14 mouse cellular contexts compared by ENCODE assay signal in the genomic region with DNA sequence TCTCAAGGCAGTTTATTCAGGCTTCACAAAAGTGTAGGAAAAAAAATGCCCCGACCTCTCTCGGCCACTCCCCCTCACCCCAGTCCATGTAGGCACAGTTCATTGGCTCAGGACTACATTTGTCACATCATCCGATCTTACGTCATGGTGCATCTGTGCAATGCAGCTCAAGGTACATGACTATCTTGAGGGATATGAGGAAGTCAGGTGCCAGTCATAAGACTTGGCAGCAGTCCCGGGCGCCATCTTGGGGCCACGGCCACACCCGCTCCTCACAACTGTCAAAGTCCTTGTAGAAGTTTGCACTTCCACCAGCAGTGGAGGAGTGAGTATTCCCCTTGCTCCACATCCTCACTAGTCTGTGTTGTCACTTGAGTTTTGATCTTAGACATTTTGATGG. TPM values are rescaled to one million over a fixed set of nuclear protein-coding genes. Genes with fewer than 3 reads are reported as not detected.
"Had no signal": no experiment of that assay in that cellular context is flagged by ENCODE, and none has a peak within 500 bp of the region (broad histone marks: within the 10 kb centered on the region; RNA-seq: fewer than 3 reads in every experiment).

No protein-coding gene starts in this region.

RNA-seq across cellular contexts. Expression of a gene that starts 31.6 kb away (rescaled TPM):
- total RNA-seq: gastrocnemius, adult 8-10 months had no signal
- polyA plus RNA-seq: erythroblast, embryonic 14.5 days had no signal

RNA-seq across cellular contexts. Expression of a gene that starts 41.8 kb away (rescaled TPM):
- total RNA-seq: common myeloid progenitor, adult 5-6 weeks; gastrocnemius, adult 18-20 months; gastrocnemius, adult 2 months; gastrocnemius, adult 8-10 months; gastrocnemius, postnatal 10 days; gastrocnemius, postnatal 14 days; gastrocnemius, postnatal 25 days; gastrocnemius, postnatal 36 days; gastrocnemius, postnatal 4 days; granulocyte monocyte progenitor cell, adult 5-6 weeks; heart, adult 18-20 months; heart, adult 2 months; heart, adult 8-10 months had no signal
- polyA plus RNA-seq: erythroblast, embryonic 14.5 days; heart, adult 2 months had no signal
